Mouse (Mus musculus): ENCODE data around the gene Vps26b.

Vps26b gene

DNA sequence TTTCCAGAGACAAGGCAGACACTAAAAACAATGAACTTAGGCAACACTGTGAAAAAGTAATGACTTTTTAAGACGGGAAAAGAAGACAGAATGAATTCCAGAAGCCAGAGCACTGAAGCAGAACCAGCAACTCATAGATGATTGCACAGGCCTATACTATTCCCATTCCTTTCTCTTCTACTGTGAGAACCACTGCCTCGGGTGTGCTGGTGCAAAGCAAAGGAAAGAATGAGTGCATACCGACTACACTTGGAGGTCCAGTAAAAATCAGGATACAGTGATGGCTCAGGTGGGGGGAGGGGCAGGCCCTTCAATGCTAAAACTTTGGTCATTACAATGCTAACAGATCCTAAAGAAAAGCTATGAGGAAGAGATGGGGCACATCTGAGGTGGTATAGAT is 36.0 kb downstream of the Vps26b start:
- no peak for DNase-seq (ENCODE audit: low spot score in 2 of 2)

DNA sequence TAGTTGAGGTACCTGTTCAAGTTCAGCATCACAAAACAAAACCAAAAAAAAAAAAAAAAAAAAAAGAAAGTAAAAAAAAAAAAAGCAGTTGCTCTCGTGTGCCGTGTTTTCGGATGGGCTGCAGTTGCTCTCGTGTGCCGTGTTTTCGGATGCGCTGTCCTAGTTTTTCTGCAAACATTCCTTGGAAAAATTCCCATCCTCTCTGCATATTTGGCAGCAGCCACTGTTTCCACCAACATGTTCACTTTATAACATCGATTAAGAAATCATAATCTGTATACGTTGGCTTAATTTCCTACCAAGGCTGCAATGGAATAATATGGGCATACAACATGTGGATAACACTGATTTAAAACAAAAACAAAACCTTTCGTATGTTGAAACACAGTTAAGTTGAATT is 36.7 kb downstream of the Vps26b start:
- DNase-seq (ENCODE audit: low spot score in 2 of 2), result no peak

DNA sequence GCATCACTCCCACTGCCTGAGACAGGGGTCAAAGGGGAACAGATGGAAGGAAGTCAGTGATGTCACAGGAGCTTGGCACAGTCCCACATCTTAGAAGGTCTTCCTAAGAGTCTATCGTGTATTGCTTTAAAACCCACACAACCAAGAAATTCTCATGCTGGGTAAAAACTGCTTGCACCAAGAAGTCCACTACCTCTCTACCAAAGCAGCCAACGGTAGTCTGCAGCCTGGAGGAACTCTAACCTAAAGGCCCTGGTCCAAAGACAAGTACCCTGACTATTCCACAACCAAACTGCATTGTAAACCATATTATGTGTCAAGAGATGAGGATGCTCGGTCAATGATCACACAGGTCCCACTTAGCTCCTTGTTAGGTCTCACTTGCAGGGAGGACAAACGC is 39.7 kb downstream of the Vps26b start:
- no peak for DNase-seq (ENCODE audit: low spot score in 2 of 2)

DNA sequence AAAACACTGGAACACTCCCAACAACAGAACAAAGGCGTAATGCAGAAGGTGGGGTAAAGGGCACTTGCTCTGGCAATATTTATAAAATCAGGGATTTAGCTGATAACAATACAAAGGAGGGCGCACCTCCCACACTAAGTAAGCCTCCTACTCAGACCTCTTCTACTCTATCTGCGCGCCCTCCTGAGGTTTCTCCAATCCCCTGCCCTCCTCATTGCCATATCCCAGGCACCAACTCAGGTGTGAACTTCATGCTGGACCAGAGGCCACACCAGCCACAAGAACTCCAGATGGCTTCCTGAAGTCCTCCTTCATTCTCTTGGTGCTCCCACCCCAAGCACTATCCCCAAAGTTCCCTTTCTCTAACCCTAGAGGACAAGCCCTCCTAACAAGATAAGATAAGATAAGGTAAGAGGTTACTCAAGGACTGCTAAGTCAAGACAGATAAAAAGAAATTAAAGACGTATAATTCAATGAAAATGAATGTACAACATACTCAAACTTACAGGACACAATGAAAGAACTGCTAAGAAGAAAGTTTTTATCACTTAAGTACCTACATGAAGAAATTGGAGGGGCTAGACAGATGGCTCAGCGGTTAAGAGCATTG is 44.1 kb downstream of the Vps26b start:
- no peak for DNase-seq (ENCODE audit: low spot score in 2 of 2)

DNA sequence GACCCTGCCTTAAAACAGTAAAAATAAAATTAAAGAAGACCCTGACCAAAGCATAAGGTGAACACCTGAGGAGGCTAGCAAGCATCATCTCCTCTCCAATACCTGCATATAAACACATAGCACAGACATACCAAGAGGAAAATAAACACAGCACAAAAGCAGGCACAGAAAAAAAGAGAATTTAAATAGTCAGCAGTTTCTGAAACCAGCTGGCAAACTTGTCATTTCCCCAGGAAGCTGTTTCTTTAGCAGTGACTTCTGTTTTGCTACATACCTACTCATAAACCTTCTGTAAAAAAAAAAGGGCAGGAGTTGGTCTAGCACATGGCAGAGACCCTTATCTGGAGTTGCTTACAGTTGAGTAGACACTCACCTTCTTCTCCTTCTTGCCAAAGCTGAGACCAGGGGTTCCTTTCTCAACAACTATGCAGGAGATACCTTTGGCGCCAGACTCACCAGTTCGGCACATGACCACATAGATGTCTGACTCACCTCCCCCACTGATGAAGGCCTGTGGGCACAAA is 44.7 kb downstream of the Vps26b start:
- DNase-seq (ENCODE audit: low spot score in 2 of 2), result no peak

DNA sequence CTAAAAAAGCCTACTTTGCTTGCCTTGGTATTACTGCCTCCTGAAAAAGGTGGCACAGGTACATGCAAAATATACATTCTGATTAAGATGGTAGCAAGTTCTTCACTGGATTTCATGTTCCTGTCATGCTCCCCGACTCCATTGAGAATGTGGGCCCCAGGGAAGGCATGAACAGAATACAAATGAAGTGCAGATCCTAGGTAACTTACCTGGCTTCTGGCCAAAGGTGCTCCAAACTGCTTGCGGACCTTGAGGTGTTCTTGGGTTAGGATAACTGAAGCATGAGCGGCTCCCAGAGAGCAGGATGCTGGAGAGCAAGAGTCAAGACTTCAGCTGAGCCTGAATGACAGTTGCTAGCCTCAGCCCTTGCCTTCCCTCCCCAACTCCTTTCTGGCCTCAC is 51.1 kb downstream of the Vps26b start:
- DNase-seq (ENCODE audit: low spot score in 2 of 2), result no peak

DNA sequence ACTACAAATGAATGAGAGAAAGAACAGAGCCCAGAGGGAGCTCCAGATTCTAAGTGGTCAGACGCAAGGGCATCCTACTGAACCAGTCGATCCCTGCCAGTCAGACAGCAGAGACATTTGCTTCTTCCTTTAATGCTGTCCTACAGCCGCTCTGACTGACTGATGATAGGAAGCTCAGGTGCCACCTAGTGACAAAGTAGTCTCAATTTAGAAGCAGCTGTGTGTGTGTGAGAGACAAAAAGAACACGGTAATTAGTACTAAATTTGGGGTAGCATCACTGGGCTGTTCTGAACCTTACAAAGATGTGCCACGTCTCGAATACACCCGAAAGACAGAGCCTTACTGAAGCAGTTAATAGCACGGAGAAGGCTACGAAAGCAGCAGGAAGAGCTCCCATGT is 52.1 kb downstream of the Vps26b start:
- no peak for DNase-seq (ENCODE audit: low spot score in 2 of 2)

All from frontal cortex, postnatal 10 days (tissue).